Mouse (Mus musculus) adrenal gland, postnatal 36 days (tissue): ENCODE data around the gene Dcaf5. TPM values are rescaled to one million over a fixed set of nuclear protein-coding genes. Genes with fewer than 3 reads are reported as not detected.

Source experiments
- microRNA-seq: library from miRNA; unstranded; fragments of <30 nt; microRNA quantifications from one replicate; pipeline ENCODE4 v1.2.0, GENCODE M21; 2021
- total RNA-seq, 2 experiments: library from RNA; stranded (reverse); gene quantifications; 2 replicates each; pipeline ENCODE4 v1.2.3; 2021

The Dcaf5 gene
- total RNA-seq, 2 experiments from 2014 or later = 32.1 to 33.1 TPM

Small RNAs within 50 kb of the gene (microRNA-seq; reads per million reads assigned to microRNA genes)
- gene Mir1843a = 402 reads per million, percentile 69 among the genes with 10 or more reads in this experiment

Other genes with a start within 250 kb of the Dcaf5 start
- 10 to 100 TPM; 31.2 to 46.1 TPM for gene Actn1, start 176.2 kb downstream of the Dcaf5 start, total RNA-seq
- gene Exd2, start 26.5 kb upstream of the Dcaf5 start, total RNA-seq = 10 to 100 TPM; 18.6 to 20.2 TPM
- 1 to 10 TPM; 7.1 to 8.8 TPM for gene Galnt16, start 81.7 kb upstream of the Dcaf5 start, total RNA-seq
- 10 to 100 TPM; 41.8 to 57.6 TPM for gene Slc39a9, start 207.3 kb upstream of the Dcaf5 start, total RNA-seq
- gene Erh, start 207.7 kb upstream of the Dcaf5 start, total RNA-seq = 10 to 100 TPM; 47.4 to 56.1 TPM